Mouse (Mus musculus): ENCODE results near the gene Paqr9.

- TF ChIP-seq GATA1 (IDR thresholded peaks at IDR 0.05; ENCODE audit: borderline replicate concordance, low read length) (no peak), FLI1 (IDR thresholded peaks at IDR 0.05; ENCODE audit: low read length) (no peak)
These were observed 3.4 kb upstream of the Paqr9 start for GRCm38 (mm10) chr9:95556067-95556512.

All from megakaryocyte, embryonic 14.5 days (primary cell).